Mouse (Mus musculus): ENCODE results near the gene Gatad2a. TPM values are rescaled to one million over a fixed set of nuclear protein-coding genes. Genes with fewer than 3 reads are reported as not detected.
A peak's percentile ranks its signal among the peaks of the same experiment; 100 is the strongest.

The Gatad2a gene
- polyA plus RNA-seq (2015; fragmentation: Nextera tagmentation; extraction: Ambion mirVana): 43.6 and 49.8 TPM in 2 replicates

DNA sequence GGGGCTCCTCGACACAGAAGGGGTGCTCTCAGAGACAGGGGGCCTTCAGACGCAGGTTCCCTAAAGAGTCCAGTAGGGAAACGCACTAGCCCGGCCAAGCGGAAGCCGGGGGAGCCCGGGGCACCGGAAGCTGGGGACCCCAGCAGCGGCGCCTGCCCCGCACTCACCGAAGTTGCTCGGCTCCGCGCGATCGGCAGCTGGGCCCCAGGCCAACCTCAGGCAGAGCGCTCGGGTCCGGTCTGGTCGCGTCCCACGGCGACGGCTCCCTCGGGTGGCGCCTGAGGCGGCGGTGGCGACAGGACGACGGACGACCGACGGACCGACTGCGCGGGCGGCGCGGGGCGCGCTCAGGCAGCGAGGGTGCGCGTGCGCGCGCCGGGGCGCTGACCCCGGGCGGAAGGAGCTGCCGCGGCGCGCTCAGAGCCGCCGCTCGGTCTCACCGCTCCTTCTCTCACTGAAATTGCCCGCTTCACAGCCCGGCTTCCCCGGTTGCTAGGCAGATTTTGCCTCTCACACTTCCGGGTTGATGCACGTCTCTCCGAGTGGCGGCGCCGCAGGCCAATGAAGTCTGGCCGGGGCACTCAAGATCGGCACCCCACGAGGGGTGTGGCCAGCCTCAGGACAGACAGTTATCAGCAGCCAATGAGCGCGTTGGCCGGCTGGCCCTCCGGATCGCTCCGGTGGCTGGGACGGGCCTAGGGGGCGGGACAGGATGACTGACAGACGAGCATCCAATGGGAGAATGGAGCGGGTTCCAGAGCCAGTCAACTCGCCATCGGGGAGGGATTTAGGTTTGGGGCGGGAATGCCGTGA is at the start of gene Gatad2a:
Gene Gatad2a (minus strand): TSS at position 609 of the 813 bp plus-strand sequence.
- WGBS: under 1% methylated on average over 87 of the region's 87 CpGs
- peak; percentile 100 for ATAC-seq (ENCODE audit: insufficient number of reproducible peaks, low FRiP score, low TSS enrichment, low read depth)
- H3K36me3 ChIP-seq: no peaks in the 10 kb centered on the region

DNA sequence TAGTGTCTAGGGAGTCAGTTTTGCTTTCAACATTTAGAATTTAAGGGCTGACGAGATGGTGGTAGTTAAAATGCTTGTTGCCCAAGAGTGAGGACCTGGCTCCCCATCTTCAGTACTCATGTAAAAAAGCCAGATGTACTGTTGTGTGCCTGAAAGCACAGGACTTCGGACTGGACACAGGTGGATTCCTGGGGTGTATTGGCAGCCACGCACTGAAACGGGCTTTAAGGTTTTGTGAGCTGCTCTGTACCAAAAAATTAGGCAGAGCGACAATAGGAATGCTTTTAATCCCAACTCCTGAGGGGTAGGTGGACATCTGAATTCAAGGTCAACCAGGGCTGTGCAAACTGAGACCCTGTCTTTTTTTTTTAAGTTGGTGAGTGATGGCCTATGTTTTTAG is 47.8 kb upstream of the Gatad2a start:
- no peaks in the 10 kb centered on the region for H3K27me3 ChIP-seq
- peaks cover 47% of the 10 kb centered on the region for H3K4me1 ChIP-seq
- H3K4me2 ChIP-seq (replicated peaks): peak overlapping the region; percentile 94
- H3K9me3 ChIP-seq (replicated peaks): no peaks in the 10 kb centered on the region
- peaks cover 6% of the 10 kb centered on the region for H3K36me3 ChIP-seq
- H3K9ac ChIP-seq: no peak overlapping the region
- H3K4me3 ChIP-seq (replicated peaks): peak overlapping the region; percentile 97
- ATAC-seq (ENCODE audit: insufficient number of reproducible peaks, low FRiP score, low TSS enrichment, low read depth): no peak
- H3K27ac ChIP-seq (replicated peaks): no peak overlapping the region
- 83% methylated on average over 5 of the region's 5 CpGs for WGBS

More for the DNA sequence above, at the start of gene Gatad2a:
- H3K9ac ChIP-seq: peak within 1 kb of the TSS; percentile 77
- peak within 1 kb of the TSS; percentile 97 for H3K4me3 ChIP-seq (replicated peaks)
- peaks cover 14% of the 10 kb centered on the region for H3K4me1 ChIP-seq
- H3K4me2 ChIP-seq (replicated peaks): peak within 1 kb of the TSS; percentile 78
- no peaks in the 10 kb centered on the region for H3K27me3 ChIP-seq
- peak within 1 kb of the TSS; percentile 90 for H3K27ac ChIP-seq (replicated peaks)
- no peaks in the 10 kb centered on the region for H3K9me3 ChIP-seq (replicated peaks)

DNA sequence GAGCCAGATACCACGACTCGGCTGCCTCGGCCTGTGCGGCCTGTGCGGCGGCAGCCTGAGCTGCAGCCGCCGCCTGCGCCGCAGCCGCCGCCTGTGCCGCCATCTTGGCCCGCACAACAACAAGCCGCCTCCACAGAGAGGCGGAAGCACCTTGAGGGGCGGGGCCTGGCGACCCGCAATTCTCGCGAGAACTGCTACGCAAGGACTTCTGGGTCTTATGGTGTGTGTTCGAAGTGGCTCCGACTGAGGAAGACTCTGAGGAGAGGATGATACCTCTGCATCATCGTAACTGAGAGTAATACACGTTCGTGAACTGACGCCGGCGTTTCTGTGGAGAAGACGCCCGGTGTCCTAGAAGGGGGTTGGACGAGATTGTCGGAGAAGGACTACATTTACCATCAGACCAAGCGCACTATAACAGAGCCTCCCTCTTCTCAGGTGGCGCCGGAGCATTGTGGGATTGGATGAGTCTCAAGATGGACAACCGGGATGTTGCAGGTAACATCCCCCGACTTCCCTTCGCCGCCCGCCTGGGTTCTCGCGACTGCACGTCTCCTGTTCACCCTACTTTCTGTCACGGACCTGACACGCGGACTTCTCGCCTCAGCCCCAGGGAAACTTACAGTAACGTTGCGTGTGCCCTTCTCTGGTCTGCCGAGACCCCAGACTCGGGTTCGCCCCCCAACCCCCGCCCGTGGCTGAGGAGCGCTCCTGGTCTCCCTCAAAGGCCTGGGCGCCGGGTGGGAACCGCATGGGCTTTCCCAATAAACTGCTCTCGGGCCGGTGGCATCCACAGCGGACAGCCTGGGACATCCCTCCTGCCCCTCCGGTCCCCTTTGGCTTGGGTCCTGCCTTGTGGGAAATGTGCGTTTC is 46.6 kb upstream of the Gatad2a start, which contains the start of the genes Mau2 and Sugp1:
Gene Mau2 (minus strand): TSS at position 152 of the 873 bp plus-strand sequence.
Gene Sugp1 (plus strand): TSS at position 231 of the 873 bp plus-strand sequence.
- Histone ChIP-seq H3K4me3 (replicated peaks) (peak within 1 kb of the TSS; percentile 97), H3K9ac (peak within 1 kb of the TSS; percentile 88), H3K27me3 (no peaks in the 10 kb centered on the region), H3K4me1 (peaks cover 41% of the 10 kb centered on the region), H3K27ac (replicated peaks) (peak within 1 kb of the TSS; percentile 89), H3K36me3 (0 out of 2 replicates have a peak, but pooled peaks cover 7% of the 10 kb centered on the region), H3K9me3 (replicated peaks) (no peaks in the 10 kb centered on the region), H3K4me2 (replicated peaks) (peak within 1 kb of the TSS; percentile 94)
- peak; percentile 95 for ATAC-seq (ENCODE audit: insufficient number of reproducible peaks, low FRiP score, low TSS enrichment, low read depth)
- WGBS: under 1% methylated on average over 65 of the region's 65 CpGs

DNA sequence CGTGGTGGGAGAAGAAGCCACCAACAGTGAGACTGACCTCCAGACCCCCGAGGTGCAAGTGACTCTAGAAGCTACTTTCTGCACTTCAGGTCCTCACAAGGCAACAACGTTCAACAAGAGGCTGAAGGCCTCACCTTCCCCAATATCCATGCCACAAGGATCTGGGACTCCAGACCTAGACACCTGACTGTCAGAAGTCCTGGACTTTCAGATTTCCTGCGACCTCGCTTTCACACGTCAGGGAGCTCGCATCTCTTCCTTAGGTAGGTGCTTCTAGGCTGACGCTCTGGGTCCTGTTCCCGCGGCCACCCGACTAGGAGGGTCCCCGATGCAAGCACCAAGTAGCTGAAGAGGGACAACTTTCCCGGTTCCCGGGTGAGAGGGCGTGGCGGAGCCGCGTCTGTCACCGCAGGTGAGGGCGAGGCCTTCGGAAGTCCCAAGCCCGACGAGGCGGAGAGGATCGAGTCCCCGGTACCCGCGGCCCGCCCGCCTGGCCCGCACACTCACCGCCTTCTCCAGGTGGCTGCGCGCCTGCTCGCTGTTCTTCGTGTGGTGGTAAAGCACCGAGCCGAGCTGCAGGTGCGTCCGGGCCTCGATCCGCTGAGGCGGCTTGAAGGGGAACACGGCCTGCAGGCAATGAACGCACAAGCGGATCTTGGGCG is 45.8 kb upstream of the Gatad2a start:
- peak; percentile 25; the same call in 1 of the 2 replicates for ATAC-seq (ENCODE audit: insufficient number of reproducible peaks, low FRiP score, low TSS enrichment, low read depth)
- peak overlapping the region; percentile 89 for H3K27ac ChIP-seq (replicated peaks)
- 1% methylated on average over 47 of the region's 47 CpGs for WGBS

DNA sequence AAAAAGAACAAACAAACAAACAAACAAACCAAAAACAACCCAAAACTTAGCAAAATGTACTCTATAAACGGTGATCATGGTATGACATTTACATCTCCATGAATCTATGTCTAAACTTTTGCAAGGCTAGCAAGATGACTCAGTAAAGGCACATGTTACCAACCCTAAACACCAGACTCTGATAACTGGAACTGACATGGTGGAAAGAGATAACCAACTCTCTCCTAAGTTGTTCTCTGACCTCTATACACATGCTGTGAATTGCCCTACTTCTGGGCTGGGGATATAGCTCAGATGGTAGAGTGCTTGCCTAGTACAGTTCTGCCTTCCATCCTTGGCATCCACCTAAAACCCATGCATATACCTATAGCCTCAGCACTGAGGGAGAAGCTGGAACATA is 41.8 kb upstream of the Gatad2a start:
- 90% methylated on average over 1 of the region's 1 CpGs for WGBS
- no peak overlapping the region for H3K9ac ChIP-seq
- H3K4me1 ChIP-seq: peaks cover 20% of the 10 kb centered on the region
- no peaks in the 10 kb centered on the region for H3K27me3 ChIP-seq
- H3K9me3 ChIP-seq (replicated peaks): no peaks in the 10 kb centered on the region
- peaks cover 9% of the 10 kb centered on the region; the same call in 1 of the 2 replicates for H3K36me3 ChIP-seq
- H3K4me2 ChIP-seq (replicated peaks): no peak overlapping the region
- no peak overlapping the region for H3K4me3 ChIP-seq (replicated peaks)
- no peak overlapping the region for H3K27ac ChIP-seq (replicated peaks)
- ATAC-seq (ENCODE audit: insufficient number of reproducible peaks, low FRiP score, low TSS enrichment, low read depth): no peak

More for the DNA sequence above, 45.8 kb upstream of the Gatad2a start:
- no peaks in the 10 kb centered on the region for H3K27me3 ChIP-seq
- H3K9ac ChIP-seq: peak overlapping the region; percentile 88
- 0 out of 2 replicates have a peak, but pooled peaks cover 7% of the 10 kb centered on the region for H3K36me3 ChIP-seq
- peak overlapping the region; percentile 97 for H3K4me3 ChIP-seq (replicated peaks)
- H3K4me1 ChIP-seq: peaks cover 40% of the 10 kb centered on the region
- peak overlapping the region; percentile 77 for H3K4me2 ChIP-seq (replicated peaks)
- no peaks in the 10 kb centered on the region for H3K9me3 ChIP-seq (replicated peaks)

DNA sequence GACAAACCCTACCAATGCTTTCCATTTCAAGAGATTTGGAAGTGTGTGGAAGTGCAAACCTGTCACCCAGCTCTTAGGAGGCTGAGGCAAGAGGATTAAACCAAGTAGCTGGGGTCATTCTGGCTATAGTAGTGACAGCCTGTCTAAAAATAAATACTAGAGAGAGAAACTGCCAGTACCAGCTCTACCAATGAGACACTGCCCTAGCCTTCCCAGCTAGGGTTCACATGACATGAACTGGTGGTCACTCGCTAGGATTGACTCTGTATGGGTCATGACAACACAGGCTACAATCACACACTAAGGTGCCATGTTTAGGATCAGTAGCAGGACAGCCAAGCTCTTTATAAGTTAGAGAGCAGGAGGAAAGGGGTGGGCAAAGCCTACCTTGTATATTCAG is 34.1 kb upstream of the Gatad2a start:
- no peaks in the 10 kb centered on the region for H3K4me1 ChIP-seq
- no peak overlapping the region for H3K4me3 ChIP-seq (replicated peaks)
- H3K9ac ChIP-seq: no peak overlapping the region
- H3K27me3 ChIP-seq: no peaks in the 10 kb centered on the region
- peaks cover 72% of the 10 kb centered on the region for H3K36me3 ChIP-seq
- H3K27ac ChIP-seq (replicated peaks): no peak overlapping the region
- no peak overlapping the region for H3K4me2 ChIP-seq (replicated peaks)
- ATAC-seq (ENCODE audit: insufficient number of reproducible peaks, low FRiP score, low TSS enrichment, low read depth): no peak
- H3K9me3 ChIP-seq (replicated peaks): no peaks in the 10 kb centered on the region
- WGBS: 88% methylated on average over 1 of the region's 1 CpGs

DNA sequence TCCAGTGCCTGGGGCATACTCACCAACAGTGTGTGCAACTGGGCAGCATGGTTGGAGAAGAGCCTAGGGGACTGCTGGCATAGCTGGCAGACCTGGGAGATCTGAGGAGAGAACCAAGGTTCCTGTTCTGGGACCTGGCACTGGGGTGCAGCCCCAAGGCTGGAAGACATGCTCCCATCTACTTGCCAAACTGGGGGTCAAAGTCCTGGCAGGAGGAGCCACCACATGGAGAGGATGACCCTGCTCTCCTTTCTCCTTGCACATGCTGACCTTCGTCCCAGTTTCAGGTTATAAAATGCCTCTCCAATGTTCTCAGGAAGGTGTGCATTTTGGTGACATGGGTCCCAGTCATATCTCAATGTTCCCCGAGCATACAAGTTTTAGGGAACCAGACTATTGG is 30.0 kb upstream of the Gatad2a start:
- Histone ChIP-seq H3K4me1 (no peaks in the 10 kb centered on the region), H3K9me3 (replicated peaks) (no peaks in the 10 kb centered on the region), H3K27ac (replicated peaks) (no peak overlapping the region), H3K27me3 (no peaks in the 10 kb centered on the region), H3K4me3 (replicated peaks) (no peak overlapping the region), H3K4me2 (replicated peaks) (no peak overlapping the region), H3K36me3 (peaks cover 98% of the 10 kb centered on the region), H3K9ac (no peak overlapping the region)
- no peak for ATAC-seq (ENCODE audit: insufficient number of reproducible peaks, low FRiP score, low TSS enrichment, low read depth)
- WGBS: 95% methylated on average over 2 of the region's 2 CpGs

DNA sequence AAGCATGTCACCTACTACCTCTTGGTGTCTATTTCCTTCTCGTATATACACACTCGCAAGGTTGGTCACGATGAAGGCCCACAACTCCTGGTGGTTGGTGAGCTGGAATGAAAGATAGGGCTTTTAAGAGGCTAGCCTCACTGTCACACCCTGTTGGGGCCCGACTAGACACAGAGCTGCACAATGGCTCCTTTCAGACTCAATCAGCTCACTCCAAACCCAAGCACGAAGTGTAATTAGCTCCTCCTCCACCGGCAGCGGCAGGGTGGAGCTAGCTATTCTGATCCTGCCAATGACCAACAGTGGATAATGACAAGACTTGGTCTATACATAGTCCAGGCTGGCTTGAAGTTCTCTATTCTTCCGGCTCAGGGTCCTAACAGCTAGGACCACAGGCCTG is 27.4 kb upstream of the Gatad2a start:
- WGBS: 68% methylated on average over 8 of the region's 8 CpGs
- Histone ChIP-seq H3K4me1 (no peaks in the 10 kb centered on the region), H3K36me3 (peaks cover 100% of the 10 kb centered on the region), H3K27ac (replicated peaks) (no peak overlapping the region), H3K9ac (no peak overlapping the region), H3K9me3 (replicated peaks) (no peaks in the 10 kb centered on the region), H3K27me3 (no peaks in the 10 kb centered on the region), H3K4me2 (replicated peaks) (no peak overlapping the region), H3K4me3 (replicated peaks) (no peak overlapping the region)
- ATAC-seq (ENCODE audit: insufficient number of reproducible peaks, low FRiP score, low TSS enrichment, low read depth): no peak

DNA sequence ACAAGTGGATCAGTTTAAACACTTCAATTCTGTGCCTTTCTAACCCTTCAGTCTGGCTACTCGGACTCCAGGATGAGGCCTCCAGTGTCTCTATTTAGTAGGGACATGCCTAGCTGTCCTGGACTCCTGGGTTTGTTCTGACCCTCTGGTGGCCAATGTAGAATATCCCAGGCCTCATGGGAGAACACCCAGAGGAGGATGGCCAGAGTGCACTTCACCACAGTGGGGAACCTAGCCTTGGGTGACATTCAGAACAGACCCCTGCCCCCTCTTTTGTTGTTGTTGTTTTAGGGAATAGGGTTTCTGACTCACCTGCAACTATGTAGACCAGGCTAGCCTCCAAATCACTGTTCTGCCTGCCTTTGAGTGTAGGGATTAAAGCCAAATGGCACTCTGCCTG is 18.8 kb upstream of the Gatad2a start:
- no peaks in the 10 kb centered on the region for H3K27me3 ChIP-seq
- no peak for ATAC-seq (ENCODE audit: insufficient number of reproducible peaks, low FRiP score, low TSS enrichment, low read depth)
- no peak overlapping the region for H3K4me3 ChIP-seq (replicated peaks)
- 74% methylated on average over 1 of the region's 1 CpGs for WGBS
- H3K4me2 ChIP-seq (replicated peaks): no peak overlapping the region
- no peak overlapping the region for H3K9ac ChIP-seq
- no peaks in the 10 kb centered on the region for H3K9me3 ChIP-seq (replicated peaks)
- no peaks in the 10 kb centered on the region for H3K4me1 ChIP-seq
- H3K27ac ChIP-seq (replicated peaks): no peak overlapping the region
- peaks cover 38% of the 10 kb centered on the region for H3K36me3 ChIP-seq

DNA sequence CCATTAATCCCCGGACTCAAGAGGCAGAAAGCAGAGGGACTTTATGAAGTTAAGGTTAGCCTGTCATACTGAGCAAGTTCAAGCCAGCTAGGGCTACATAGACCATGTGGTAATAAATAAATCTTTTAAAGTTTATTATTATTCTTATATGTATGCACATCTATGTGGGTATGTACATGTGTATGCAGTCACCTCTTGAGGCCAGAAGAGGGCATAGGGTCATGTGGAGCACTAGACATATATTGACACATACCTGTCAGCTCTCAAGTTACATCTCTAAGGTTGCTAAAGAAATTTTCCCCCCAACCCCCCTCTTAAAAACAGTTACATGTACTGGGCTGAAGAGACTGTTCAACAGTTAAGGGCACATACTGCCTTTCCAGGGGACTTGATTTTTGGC is 16.6 kb upstream of the Gatad2a start:
- no peak overlapping the region for H3K9ac ChIP-seq
- WGBS: 83% methylated on average over 1 of the region's 1 CpGs
- no peak overlapping the region for H3K4me3 ChIP-seq (replicated peaks)
- no peaks in the 10 kb centered on the region for H3K4me1 ChIP-seq
- no peaks in the 10 kb centered on the region for H3K27me3 ChIP-seq
- ATAC-seq (ENCODE audit: insufficient number of reproducible peaks, low FRiP score, low TSS enrichment, low read depth): no peak
- no peak overlapping the region for H3K4me2 ChIP-seq (replicated peaks)
- H3K27ac ChIP-seq (replicated peaks): no peak overlapping the region
- H3K36me3 ChIP-seq: peaks cover 15% of the 10 kb centered on the region
- no peaks in the 10 kb centered on the region for H3K9me3 ChIP-seq (replicated peaks)
